Mouse (Mus musculus) hematopoietic stem cell, adult 5-6 weeks (primary cell): Measurements from ENCODE around the gene Ces2h. TPM values are rescaled to one million over a fixed set of nuclear protein-coding genes. Genes with fewer than 3 reads are reported as not detected.
A peak's percentile ranks its signal among the peaks of the same experiment; 100 is the strongest.

Source experiments
- ATAC-seq, 2 experiments: fragments of 125-278 bp in 1 of 2; replicated peaks in 1 of 2; 2 replicates each; pipeline ENCODE4 v1.8.0; 2016 to 2017; ENCODE audit warnings: inconsistent platforms in 2 of 2, mild to moderate bottlenecking in 2 of 2, moderate number of reproducible peaks in 2 of 2, low read depth in 1 of 2, moderate TSS enrichment in 1 of 2; ENCODE audit not compliant: low FRiP score in 2 of 2, poor library complexity in 2 of 2, severe bottlenecking in 2 of 2, insufficient read depth in 1 of 2, low TSS enrichment in 1 of 2
- total RNA-seq: library from RNA; stranded (forward); fragments of 172-1452, 232-1000 nt; gene quantifications from 2 replicates; pipeline ENCODE4 v1.2.3, GENCODE M21; 2017

The Ces2h gene
- not detected in 2 replicates for total RNA-seq

- ATAC-seq: no peak
Measured at GRCm38 (mm10) chr8:105000586-105000985, at the start of gene Ces2h. TSS of gene Ces2h (plus strand) at chr8:105000853.

- ATAC-seq: peak; percentile 17 to 63
Measured at GRCm38 (mm10) chr8:104961537-104961961, 39.1 kb upstream of the Ces2h start, which contains the start of gene Ces2g. TSS of gene Ces2g (plus strand) at chr8:104961718.

- peak in 1 of 2 experiments; percentile 44; a peak in 2 of 4 replicates for ATAC-seq
Measured at GRCm38 (mm10) chr8:104962229-104962901, 38.3 kb upstream of the Ces2h start.

DNA sequence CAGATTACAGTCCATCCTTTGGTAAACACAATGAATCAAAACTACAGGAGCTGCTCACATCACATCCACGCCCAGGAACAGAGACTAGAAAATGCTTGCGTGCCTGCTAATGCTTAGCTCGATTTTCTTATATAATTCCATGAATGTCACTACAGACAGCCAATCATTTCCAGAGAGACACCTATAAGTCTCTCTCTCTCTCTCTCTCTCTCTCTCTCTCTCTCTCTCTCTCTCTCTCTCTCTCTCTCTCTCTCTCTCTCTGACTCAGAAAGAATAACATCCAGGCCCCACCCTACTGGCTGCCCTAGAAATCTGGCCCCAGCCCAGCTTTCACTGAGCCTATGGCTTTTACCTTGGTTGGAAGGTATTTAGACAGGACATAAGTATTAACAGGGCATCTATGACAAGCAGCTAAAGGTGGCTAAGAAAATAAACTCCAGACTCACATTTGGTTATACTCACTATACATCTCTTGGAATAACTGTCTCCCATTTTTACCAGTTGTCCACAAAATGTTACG is 37.2 kb upstream of the Ces2h start:
- no peak for ATAC-seq

GRCm38 (mm10) chr8:104984126-104984525 is 16.5 kb upstream of the Ces2h start:
- ATAC-seq: no peak

DNA sequence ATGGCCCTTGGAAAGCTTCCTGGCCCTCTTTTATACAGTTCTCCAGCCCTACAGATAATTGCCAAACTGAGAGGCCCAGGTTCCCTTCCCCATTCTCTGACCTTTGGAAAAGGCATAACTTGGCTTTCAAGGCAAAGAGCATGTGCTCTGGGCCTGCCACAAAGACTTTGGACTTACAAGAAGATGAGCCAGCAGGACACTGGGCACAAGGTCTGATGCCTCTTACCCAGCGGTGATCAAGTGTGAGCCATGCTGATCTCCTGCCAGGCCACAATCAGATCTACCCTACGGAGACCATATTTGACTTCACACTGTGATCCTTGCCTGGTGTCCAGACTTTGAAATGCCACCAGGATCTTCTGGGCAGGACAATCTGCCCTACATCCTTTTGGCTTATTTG is 15.7 kb upstream of the Ces2h start:
- ATAC-seq: no peak

DNA sequence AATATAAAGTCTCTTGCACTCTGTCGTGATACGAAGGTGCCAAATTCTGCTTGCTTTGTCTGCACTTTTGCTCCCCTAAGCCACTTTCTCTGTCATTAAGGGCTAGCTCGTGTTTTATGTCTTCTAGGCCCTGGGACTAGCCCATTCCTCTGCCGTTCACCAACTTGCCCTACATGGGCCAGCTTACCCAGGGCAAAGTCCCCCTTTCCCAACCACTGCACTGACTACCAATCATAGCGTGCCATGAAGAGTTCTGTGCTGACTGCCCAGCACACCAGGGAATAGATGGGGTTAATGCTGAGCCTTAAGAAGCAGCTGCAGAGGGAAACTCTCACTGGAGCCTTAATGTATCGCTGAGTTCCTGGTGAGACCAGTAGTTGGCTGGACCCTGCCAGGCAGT is 2.5 kb upstream of the Ces2h start:
- no peak for ATAC-seq

DNA sequence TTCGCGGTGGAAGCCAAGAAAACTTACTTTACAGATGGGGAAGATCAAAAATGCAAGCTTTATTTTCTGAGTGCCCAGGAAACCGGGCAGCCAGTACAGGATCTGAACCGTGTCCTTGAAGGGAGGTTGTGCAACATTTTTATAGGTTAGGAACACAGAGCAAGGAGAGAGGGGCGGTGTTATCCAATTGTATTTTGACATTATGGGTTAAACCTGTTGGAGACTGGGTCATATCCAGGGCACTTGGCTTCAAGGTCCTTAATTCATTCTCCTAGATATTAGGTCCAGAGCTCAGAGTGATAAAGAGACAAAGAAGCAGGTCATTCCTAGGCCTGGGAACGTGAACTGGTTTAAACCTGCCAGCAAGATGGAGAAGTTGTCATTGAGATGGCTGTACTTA is 1.5 kb upstream of the Ces2h start:
- no peak for ATAC-seq

GRCm38 (mm10) chr8:105010000-105010399 is 9.3 kb downstream of the Ces2h start:
- no peak for ATAC-seq

DNA sequence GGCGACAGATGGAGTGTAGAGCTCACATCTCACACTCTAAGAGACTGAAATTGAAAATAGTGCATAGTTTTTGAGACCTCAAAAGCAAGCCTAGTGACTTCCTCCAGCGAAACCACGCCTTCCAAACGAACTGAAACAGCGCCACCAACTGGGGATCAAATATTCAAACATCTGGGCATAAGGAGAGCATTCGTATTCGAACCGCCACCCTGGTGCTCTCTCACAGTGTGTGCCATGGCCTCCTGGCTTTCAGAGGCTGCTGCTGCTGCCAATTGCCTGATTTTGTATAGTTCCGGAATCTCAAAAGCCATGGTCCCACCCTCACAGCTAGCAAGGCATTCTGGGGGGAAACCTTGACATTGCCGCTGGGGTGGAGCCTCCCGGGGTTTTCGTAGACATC is 10.5 kb downstream of the Ces2h start:
- ATAC-seq: no peak

GRCm38 (mm10) chr8:105014391-105014790 is 13.7 kb downstream of the Ces2h start:
- ATAC-seq: no peak

DNA sequence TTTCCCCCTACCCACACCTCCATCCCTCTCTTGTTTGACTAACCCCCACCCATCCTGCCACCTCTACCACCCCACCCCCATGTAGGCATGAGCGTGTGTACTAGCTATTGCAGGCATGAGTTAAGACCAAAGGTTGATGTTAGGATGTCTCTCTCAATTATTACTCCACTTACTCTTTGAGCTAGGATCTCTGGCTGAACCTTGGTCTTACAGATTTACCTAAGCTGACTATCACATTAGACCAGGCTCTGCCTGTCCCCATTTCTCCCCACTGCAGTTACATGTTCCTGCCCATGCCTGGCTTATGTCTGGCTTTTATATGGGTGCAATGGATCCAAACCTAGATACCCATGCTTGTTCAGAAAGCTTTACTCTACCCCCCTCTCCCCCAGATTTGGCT is 21.3 kb downstream of the Ces2h start:
- ATAC-seq: no peak

GRCm38 (mm10) chr8:105023087-105023486 is 22.4 kb downstream of the Ces2h start:
- ATAC-seq: no peak

DNA sequence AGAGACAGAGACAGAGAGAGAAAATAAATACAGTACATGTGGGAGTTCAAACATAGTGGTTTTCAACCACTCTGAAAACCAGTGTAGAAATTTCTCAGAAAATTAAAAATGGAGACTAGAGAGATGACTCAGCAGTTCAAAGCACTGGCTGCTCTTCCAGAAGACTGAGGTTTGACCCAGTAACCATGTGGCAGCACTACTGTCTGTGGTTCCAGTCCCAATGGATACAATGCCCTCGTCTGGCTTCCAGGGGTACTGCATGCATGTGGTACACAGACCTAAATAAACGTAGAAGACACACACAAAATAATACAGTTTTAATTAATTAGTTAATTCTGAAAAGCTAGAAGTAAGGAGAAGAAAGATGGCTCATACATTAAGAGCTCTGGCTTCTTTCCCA is 24.4 kb downstream of the Ces2h start:
- no peak; a peak in 1 of 4 replicates for ATAC-seq

DNA sequence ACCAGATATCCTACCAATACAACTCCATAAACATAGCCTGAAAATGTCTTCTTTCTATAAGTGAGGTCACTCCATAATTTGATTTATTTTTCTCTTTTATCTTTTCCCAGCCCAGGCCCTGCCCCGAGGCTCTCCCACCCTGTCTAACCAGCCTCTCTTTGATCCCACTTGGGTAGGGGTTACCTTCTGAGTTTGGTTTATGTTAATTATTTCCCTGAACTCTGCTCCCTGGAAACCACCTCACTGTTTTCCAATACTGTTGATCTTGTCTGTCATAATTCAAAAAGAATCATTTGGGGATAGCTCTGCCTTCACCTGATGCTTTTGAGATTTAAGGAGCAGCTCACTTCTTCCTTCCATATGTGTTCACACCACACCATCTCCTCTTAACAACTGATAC is 42.9 kb downstream of the Ces2h start:
- ATAC-seq: no peak

GRCm38 (mm10) chr8:105045824-105046401 is 45.3 kb downstream of the Ces2h start:
- no peak for ATAC-seq

- ATAC-seq: no peak
Measured at GRCm38 (mm10) chr8:105048371-105048854, 47.8 kb downstream of the Ces2h start, which contains the start of gene Ces3a. TSS of gene Ces3a (plus strand) at chr8:105048601.

DNA sequence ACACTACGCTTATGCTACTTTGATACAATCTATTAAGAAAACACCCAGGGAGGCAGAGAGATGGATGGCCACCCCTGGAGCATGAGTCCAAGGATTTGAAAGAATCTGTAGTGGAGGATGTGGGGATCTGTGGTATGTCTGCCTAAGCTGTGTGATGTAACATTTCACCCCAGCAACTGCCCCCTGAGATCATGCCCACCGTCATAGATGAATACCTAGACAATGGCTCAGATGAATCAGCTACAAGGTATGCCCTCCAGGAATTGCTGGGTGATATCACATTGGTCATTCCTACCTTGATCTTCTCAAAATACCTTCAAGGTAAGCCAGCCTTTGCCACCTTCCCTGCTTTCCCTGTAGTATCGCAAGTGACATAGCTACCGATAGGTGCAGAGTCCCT is 55.6 kb downstream of the Ces2h start:
- ATAC-seq: no peak

DNA sequence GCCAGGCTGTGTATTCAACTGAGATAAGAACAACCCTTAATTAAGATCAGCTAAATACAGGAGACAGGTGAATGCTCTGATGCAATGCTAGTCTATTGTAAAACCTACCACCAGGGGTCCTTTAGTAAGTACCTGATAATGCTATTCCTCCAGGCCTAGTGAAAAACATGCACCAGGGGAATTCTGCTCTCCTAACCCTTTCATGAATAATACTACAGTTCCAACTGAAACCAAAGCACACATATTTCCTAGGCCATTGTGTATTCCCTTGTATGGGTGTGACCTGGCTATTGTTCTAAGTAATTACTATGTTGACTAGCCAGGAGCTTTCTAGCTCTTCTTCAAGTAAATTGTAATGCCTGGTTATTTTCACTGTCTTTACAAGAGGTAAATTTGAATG is 59.4 kb downstream of the Ces2h start:
- no peak for ATAC-seq
